Mouse (Mus musculus) lung, postnatal 0 days (tissue): ENCODE measurements around the gene Lca5. TPM values are rescaled to one million over a fixed set of nuclear protein-coding genes. Genes with fewer than 3 reads are reported as not detected.

Experiments used
- ATAC-seq: fragments of 200-750 bp; cut with Nextera tagmentation; 2 replicates; pipeline ENCODE4 v1.8.0; 2017; ENCODE audit warnings: moderate library complexity
- DNase-seq: peaks from one replicate; pipeline ENCODE4 v3.0.0-alpha.2; 2016; ENCODE audit warnings: low spot score
- H3K27ac ChIP-seq: fragments of 300-500 bp; sonication (generic); 2 replicates; pipeline ENCODE4 v1.5.1; 2014; ENCODE audit warnings: antibody characterized with exemption, mild to moderate bottlenecking, low read length, mixed read lengths
- H3K27me3 ChIP-seq: fragments of 300-500 bp; sonication (generic); replicated peaks from 2 replicates; pipeline ENCODE4 v1.6.1; 2014; ENCODE audit warnings: low read length, mixed read lengths; ENCODE audit not compliant: insufficient read depth
- H3K36me3 ChIP-seq: fragments of 300-500 bp; sonication (generic); 2 replicates; pipeline ENCODE4 v1.6.1; 2014; ENCODE audit warnings: low read length, mixed read lengths; ENCODE audit not compliant: insufficient read depth
- H3K4me1 ChIP-seq: fragments of 300-500 bp; sonication (generic); 2 replicates; pipeline ENCODE4 v1.6.1; 2014; ENCODE audit warnings: antibody characterized with exemption, low read depth, low read length, mixed read lengths; ENCODE audit not compliant: insufficient read depth
- H3K4me2 ChIP-seq: fragments of 300-500 bp; sonication (generic); replicated peaks from 2 replicates; pipeline ENCODE4 v1.6.1; 2014; ENCODE audit warnings: low read depth, mild to moderate bottlenecking, low read length, moderate library complexity, mixed read lengths
- H3K4me3 ChIP-seq: fragments of 300-500 bp; sonication (generic); 2 replicates; pipeline ENCODE4 v1.5.1; 2014; ENCODE audit warnings: low read depth, low read length
- H3K9ac ChIP-seq: fragments of 300-500 bp; sonication (generic); replicated peaks from 2 replicates; pipeline ENCODE4 v1.6.1; 2014; ENCODE audit warnings: low read depth, mild to moderate bottlenecking
- H3K9me3 ChIP-seq: fragments of 300-500 bp; sonication (generic); 2 replicates; pipeline ENCODE4 v1.6.1; 2016; ENCODE audit warnings: low read length, mixed read lengths
- CTCF ChIP-seq: IDR thresholded peaks from 2 replicates; pipeline ENCODE4 v1.5.1; 2016; ENCODE audit warnings: antibody characterized with exemption, mild to moderate bottlenecking
- EP300 ChIP-seq: IDR thresholded peaks from 2 replicates; pipeline ENCODE4 v1.6.1; 2016; ENCODE audit warnings: antibody characterized with exemption, mild to moderate bottlenecking, control low read depth
- WGBS: fragments of 180-500 bp; shearing (Covaris S2); extraction: QIAGEN DNeasy Blood & Tissue Kit; methylation state at CpG from one replicate; pipeline ENCODE4 v1.1.7; 2014; 5-methylcytosine and 5-hydroxymethylcytosine counted together
- polyA plus RNA-seq: library from polyadenylated mRNA; unstranded; fragments of >200 nt; fragmentation: Nextera tagmentation; extraction: Ambion mirVana; gene quantifications from 2 replicates; pipeline ENCODE4 v1.2.1, GENCODE M21; 2015

Gene Lca5
- 7.9 and 9.6 TPM in 2 replicates for polyA plus RNA-seq

DNA sequence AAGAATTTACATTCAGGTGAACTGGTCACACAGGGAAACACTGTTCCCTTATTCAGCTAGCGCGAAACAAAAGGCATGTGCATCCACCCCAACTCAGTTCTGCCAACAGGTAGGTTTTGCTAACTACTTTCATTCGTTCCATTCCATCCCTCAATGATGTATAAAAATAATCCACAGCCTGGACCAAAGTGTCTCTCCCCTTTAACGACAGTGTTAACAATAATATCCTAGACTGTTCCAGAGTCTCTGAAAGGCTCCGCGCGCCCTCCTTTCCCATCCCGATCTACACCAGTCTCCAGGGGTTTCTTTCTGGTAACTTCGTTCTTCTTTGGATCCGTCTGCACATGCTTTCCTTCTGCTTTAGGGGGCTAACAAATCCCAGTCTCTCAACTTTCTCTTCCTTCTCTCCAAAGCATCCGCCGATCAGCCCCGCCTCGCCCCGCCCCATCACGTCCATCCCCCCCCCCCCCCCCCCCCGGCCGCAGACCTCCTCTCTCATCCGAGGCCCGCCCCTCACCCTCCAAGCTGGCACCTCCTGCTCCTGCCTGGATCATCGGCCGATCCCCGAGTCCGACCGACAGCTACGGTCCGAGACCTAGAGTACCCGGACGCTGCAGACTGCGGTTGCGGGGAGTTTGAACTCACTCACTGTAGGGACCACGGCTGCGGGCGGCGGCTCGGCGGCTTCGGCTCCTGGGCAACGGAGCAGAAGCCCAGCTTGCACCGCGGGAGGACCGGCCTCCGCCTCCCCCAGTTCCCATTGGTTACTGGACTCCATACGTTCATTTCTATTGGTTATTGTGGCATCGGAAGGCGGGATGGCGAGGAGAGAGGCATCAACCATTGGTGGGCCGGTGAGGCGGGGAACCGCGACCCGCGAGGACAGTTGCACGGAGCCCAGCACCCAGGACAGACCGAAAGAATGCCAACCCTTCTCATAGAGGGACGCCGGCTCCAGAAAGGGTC, at the start of gene Lca5:
Gene Lca5 (minus strand): TSS at position 736 of the 966 bp plus-strand sequence.
- H3K4me2 ChIP-seq = peak within 1 kb of the TSS; percentile 61
- H3K9me3 ChIP-seq = no peaks in the 10 kb centered on the region
- peak within 1 kb of the TSS; percentile 59 for H3K4me3 ChIP-seq
- TF ChIP-seq CTCF (no peak), EP300 (no peak)
- H3K27ac ChIP-seq = no peak within 1 kb of the TSS
- no peaks in the 10 kb centered on the region for H3K27me3 ChIP-seq
- 2% methylated on average over 53 of the region's 57 CpGs for WGBS
- no peaks in the 10 kb centered on the region for H3K36me3 ChIP-seq
- H3K4me1 ChIP-seq = 0 out of 2 replicates have a peak, but pooled peaks cover 3% of the 10 kb centered on the region
- no peak within 1 kb of the TSS; the same call in 1 of the 2 replicates for H3K9ac ChIP-seq
- DNase-seq = peak; percentile 98
- peak; percentile 99 for ATAC-seq

DNA sequence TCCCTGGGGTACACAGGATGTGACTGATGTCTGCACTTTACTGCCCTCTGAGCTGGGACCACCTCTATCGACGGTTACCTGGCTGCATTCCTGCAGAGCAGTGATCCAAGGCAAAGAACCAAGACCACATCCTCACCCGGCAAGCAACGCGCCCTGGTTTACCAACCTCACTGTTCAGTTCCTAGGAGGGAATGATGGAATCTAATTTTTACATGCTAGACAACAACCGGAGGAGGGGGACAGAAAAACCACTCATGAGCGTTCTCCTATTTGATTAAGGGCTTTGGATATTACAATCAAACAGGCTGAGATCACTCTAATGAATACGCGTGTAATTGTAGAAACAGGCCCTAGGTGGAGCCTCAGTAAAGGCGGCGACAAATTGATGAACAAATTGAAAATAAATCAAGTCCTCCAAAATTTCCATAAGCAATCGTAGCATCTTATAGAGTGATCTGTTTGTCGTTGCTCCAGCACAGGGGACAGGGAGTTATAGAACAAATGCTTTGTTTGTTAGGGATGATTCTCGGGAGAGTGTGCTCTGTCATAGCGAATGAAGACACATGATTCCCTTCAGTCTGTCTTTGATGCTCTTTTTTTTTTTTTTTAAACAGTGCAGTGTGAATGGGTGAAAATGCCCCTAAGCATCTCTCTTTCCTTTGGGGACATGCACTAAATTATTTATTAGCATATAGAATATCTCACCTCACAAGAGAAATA, 47.7 kb upstream of the Lca5 start:
- Histone ChIP-seq H3K27me3 (no peaks in the 10 kb centered on the region), H3K36me3 (no peaks in the 10 kb centered on the region), H3K9me3 (no peaks in the 10 kb centered on the region), H3K9ac (no peak overlapping the region), H3K27ac (no peak overlapping the region), H3K4me2 (no peak overlapping the region), H3K4me1 (no peaks in the 10 kb centered on the region), H3K4me3 (no peak overlapping the region)
- 39% methylated on average over 15 of the region's 15 CpGs for WGBS
- DNase-seq = no peak
- ATAC-seq = no peak
- no peak for TF ChIP-seq EP300
- peak; percentile 64 for TF ChIP-seq CTCF

DNA sequence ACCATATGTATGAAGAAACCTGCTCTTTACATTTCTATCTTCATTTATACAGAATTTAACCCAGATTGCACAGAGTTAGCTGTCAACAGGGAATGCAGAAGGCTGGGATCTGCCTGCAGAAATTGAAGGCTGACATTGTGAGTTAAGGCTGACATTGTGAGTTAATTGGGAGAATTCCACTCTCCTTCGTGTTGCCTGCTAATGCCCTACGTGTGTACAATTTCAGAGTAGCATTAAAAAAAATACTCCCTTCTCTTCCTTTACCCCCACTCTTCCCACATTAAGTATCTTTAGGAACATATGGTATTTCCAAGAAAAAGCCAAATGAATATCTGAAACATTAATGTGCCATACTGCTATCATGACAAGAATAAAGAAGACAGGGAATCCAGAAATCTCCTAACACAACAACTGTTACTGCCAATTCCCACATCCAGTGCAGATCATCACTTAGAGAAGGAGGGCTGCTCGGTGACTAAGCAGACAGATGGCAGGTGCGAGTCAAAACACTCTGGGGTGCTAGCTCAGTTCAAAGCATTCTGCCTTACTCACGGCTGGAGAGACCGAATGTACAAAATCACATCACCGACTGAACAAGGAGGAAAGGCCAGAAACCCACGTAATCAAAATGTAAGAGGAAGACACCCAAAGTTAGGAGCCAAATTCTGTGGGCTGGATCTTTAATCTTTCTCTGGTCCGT, 47.0 kb upstream of the Lca5 start:
- WGBS = 35% methylated on average over 9 of the region's 9 CpGs

DNA sequence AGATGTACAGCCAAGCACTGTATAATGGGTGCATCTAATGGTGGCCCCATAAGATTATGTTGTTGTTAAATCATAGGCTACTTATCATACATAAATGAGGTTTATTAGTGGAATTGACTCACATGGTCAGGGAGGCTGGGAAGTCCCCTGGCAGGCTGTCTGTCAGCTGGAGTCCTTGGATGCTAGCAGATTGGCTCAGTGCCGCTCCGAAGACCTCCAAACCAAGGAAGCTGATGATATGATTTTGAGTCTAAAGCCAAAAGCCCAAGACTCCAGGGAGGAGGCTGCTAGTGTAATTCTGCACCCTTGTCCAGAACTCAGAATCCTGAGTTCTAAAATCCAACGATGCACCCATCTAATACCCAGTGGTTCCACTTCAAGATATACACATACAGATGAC, 45.0 kb upstream of the Lca5 start:
- H3K4me3 ChIP-seq = no peak overlapping the region
- ATAC-seq (no peak), DNase-seq (no peak)
- 82% methylated on average over 3 of the region's 3 CpGs for WGBS
- no peak overlapping the region for H3K4me2 ChIP-seq
- TF ChIP-seq CTCF (no peak), EP300 (no peak)
- no peaks in the 10 kb centered on the region for H3K4me1 ChIP-seq
- H3K27ac ChIP-seq = no peak overlapping the region
- no peaks in the 10 kb centered on the region for H3K9me3 ChIP-seq
- no peak overlapping the region for H3K9ac ChIP-seq
- no peaks in the 10 kb centered on the region for H3K27me3 ChIP-seq
- H3K36me3 ChIP-seq = no peaks in the 10 kb centered on the region

More for the DNA sequence above, 47.0 kb upstream of the Lca5 start:
- DNase-seq (no peak), ATAC-seq (no peak)
- Histone ChIP-seq H3K4me3 (no peak overlapping the region), H3K27me3 (no peaks in the 10 kb centered on the region), H3K4me2 (no peak overlapping the region), H3K9me3 (no peaks in the 10 kb centered on the region), H3K36me3 (no peaks in the 10 kb centered on the region), H3K4me1 (no peaks in the 10 kb centered on the region), H3K9ac (no peak overlapping the region), H3K27ac (no peak overlapping the region)
- TF ChIP-seq EP300 (no peak), CTCF (no peak)

DNA sequence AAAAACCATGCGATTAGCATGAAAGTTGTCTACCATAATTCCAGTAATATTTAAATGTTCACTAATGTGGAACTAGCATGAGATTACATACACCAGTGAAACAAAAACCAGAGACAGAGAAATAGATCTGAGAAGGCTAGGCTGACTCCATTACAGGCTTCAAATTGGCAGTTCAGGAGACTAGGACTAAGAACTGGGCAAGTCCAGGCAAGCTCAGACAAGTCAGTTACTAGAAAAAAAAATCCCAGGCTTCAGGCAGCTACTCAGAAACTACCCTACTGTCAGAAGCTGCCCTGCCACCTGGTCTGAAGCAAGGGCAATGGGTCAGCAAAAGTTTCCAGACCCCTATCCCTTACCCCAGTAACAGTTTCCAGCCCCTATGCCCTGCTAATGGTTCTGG, 44.4 kb upstream of the Lca5 start:
- no peaks in the 10 kb centered on the region for H3K36me3 ChIP-seq
- TF ChIP-seq EP300 = no peak
- no peak overlapping the region for H3K9ac ChIP-seq
- no peak overlapping the region for H3K4me2 ChIP-seq
- no peak overlapping the region for H3K27ac ChIP-seq
- no peak for DNase-seq
- no peaks in the 10 kb centered on the region for H3K4me1 ChIP-seq
- H3K27me3 ChIP-seq = no peaks in the 10 kb centered on the region
- H3K4me3 ChIP-seq = no peak overlapping the region
- WGBS = 98% methylated on average over 1 of the region's 1 CpGs
- no peaks in the 10 kb centered on the region for H3K9me3 ChIP-seq
- ATAC-seq = no peak

DNA sequence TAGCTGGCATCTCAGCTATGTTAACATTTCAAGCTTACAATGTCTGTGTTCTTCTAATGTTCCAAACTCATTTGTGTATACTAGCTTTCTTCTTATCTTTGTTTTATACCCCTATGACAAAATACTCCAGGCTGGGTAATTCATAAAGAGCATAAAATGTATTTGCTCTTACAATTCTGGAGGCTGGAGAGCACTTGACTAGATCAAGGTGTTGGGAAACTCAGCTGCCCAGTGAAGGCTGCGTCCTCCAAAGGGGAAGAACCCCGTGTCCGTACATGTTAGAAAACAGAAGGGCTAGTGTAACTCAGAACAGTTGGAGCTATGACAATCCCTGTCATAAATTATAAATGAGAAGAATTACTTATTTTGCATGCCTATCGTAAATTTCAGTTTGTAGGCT, 42.5 kb upstream of the Lca5 start:
- Histone ChIP-seq H3K27ac (no peak overlapping the region), H3K4me1 (no peaks in the 10 kb centered on the region), H3K27me3 (no peaks in the 10 kb centered on the region), H3K4me2 (no peak overlapping the region), H3K4me3 (no peak overlapping the region), H3K9me3 (no peaks in the 10 kb centered on the region), H3K36me3 (no peaks in the 10 kb centered on the region), H3K9ac (no peak overlapping the region)
- TF ChIP-seq EP300 (no peak), CTCF (no peak)
- WGBS = 65% methylated on average over 4 of the region's 4 CpGs
- ATAC-seq (peak; percentile 71), DNase-seq (peak; percentile 51)
